Comparison of ENCODE assay signal across 17 mouse cellular contexts in the genomic region with DNA sequence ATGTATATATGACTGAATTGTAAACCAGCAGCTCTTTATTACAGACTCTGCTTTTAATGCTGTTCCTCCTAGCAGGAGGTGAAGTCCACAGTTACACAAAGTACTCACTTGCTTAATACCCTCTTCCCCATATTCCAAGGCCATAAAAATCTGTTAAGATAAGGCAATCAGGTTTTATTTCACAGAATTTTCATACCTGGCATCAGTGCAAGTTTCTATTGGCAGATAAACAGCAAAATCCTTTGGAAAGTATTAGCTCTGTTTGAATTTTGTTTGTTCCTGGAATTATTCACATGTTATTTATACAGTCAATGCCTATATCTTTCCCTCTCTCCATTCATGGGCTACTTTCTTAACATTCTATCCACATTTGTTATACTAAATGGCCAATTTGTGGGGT. TPM values are rescaled to one million over a fixed set of nuclear protein-coding genes. Genes with fewer than 3 reads are reported as not detected.
DNase-seq lines count a peak whose midpoint lies in the region.
"Had no signal": no experiment of that assay in that cellular context is flagged by ENCODE, and none has a peak within 500 bp of the region (broad histone marks: within the 10 kb centered on the region; RNA-seq: fewer than 3 reads in every experiment).

TSS of gene Chil6 (minus strand) at position 101 of the 400 bp plus-strand sequence.

- peak; percentile 8 for DNase-seq in large intestine, adult 2 months (ENCODE audit: low read depth, low spot score)
- DNase-seq in embryo, embryonic 10.5 days (ENCODE audit: low spot score) = no peak
- DNase-seq: adrenal gland, adult 2 months; adrenal gland, adult 8-10 months; adrenal gland, postnatal 10 days; adrenal gland, postnatal 14 days; adrenal gland, postnatal 25 days; adrenal gland, postnatal 36 days; B cell, adult 2 months; cerebellum, adult 11 months; cerebellum, adult 11-12 months; cerebellum, adult 18-20 months; cerebellum, adult 2 months had no signal

RNA-seq across cellular contexts. Expression of gene Chil6, which starts in this region (rescaled TPM):
- polyA plus RNA-seq in large intestine, adult 2 months (2012; rRNA removed) = 0.06 and 0.16 TPM in 2 replicates
- polyA plus RNA-seq: adrenal gland, adult 2 months; brain, embryonic 14.5 days; C2C12; cerebellum, adult 2 months; G1E; Patski had no signal

Comparison
In these comparisons a context has a peak if more than half of its experiments do, and no peak if none do; other contexts are left out.
1. Peak in DNase-seq in large intestine, adult 2 months; RNA of the gene not detected or under 1 TPM.